Mouse (Mus musculus): ENCODE measurements at regions not wholly inside any gene's neighbourhood (a gene's known extent, or its start where the extent isn't known, plus 50 kb on each side); places are given as distances from the start of the nearest gene placed in this dataset.

- TF ChIP-seq MAX (IDR thresholded peaks at IDR 0.05) (no peak), CTCF (IDR thresholded peaks at IDR 0.05; ENCODE audit: control insufficient read depth, insufficient read depth, insufficient read length) (no peak), USF1 (IDR thresholded peaks at IDR 0.05; ENCODE audit: low read depth) (no peak), CEBPB (IDR thresholded peaks at IDR 0.05; ENCODE audit: low read depth) (no peak), MYOD1 (IDR thresholded peaks at IDR 0.05; ENCODE audit: control insufficient read depth, insufficient read length, low read depth) (no peak), MYOG (IDR thresholded peaks at IDR 0.05; ENCODE audit: control insufficient read depth, extremely low read depth, insufficient read length) (no peak)
Measured at GRCm38 (mm10) chr9:25031466-25031865, 57.8 kb upstream of the Gm10181 start.

Measured in C2C12 (cell line).